Mouse (Mus musculus) olfactory bulb, adult 2 months (tissue): Measurements from ENCODE around the gene Itga11.

ENCODE experiments used
- CTCF ChIP-seq: fragments of 200-500 bp; IDR thresholded peaks from 2 replicates; pipeline ENCODE4 v1.5.1; 2012; ENCODE audit warnings: low read depth, mild to moderate bottlenecking, low read length, moderate library complexity; ENCODE audit not compliant: insufficient read depth
- POLR2A ChIP-seq: fragments of 200-500 bp; IDR thresholded peaks from 2 replicates; pipeline ENCODE4 v1.6.1; 2012; ENCODE audit warnings: mild to moderate bottlenecking, low read depth, low read length, moderate library complexity; ENCODE audit not compliant: insufficient read depth

- TF ChIP-seq POLR2A (no peak), CTCF (no peak)
Observed at GRCm38 (mm10) chr9:62695210-62695609, 17.6 kb downstream of the Itga11 start.
